Mouse (Mus musculus) left cerebral cortex, postnatal 10 days (tissue): Measurements from ENCODE around the gene Olfr725. TPM values are rescaled to one million over a fixed set of nuclear protein-coding genes. Genes with fewer than 3 reads are reported as not detected.

Experiments used
- DNase-seq, 2 experiments: peaks; one replicate each; pipeline ENCODE4 v3.0.0; 2021 to 2022; ENCODE audit warnings: low spot score in 2 of 2, mixed read lengths in 1 of 2; ENCODE audit errors: extremely low spot score in 1 of 2
- intact Hi-C: fragments of 180-260 bp; cut with DNase I; formaldehyde crosslinking; loops from one replicate; pipeline ENCODE4 v1.15.1; 2025
- total RNA-seq, 2 experiments: library from RNA; stranded (reverse); gene quantifications; 2 replicates each; pipeline ENCODE4 v1.2.3; 2021

Gene Olfr725
- not detected for total RNA-seq

GRCm38 (mm10) chr14:50040275-50040674, at the start of gene Olfr725:
Olfr725 (minus strand) TSS chr14:50040375.
- no peak for DNase-seq
- intact Hi-C loops = no loop called here

GRCm38 (mm10) chr14:50062733-50063104, 22.5 kb upstream of the Olfr725 start:
- DNase-seq = no peak
- intact Hi-C loops = loop anchor here (5.0 kb wide), 1 partner anchor 720 kb away; no protein-coding TSS in a partner anchor

DNA sequence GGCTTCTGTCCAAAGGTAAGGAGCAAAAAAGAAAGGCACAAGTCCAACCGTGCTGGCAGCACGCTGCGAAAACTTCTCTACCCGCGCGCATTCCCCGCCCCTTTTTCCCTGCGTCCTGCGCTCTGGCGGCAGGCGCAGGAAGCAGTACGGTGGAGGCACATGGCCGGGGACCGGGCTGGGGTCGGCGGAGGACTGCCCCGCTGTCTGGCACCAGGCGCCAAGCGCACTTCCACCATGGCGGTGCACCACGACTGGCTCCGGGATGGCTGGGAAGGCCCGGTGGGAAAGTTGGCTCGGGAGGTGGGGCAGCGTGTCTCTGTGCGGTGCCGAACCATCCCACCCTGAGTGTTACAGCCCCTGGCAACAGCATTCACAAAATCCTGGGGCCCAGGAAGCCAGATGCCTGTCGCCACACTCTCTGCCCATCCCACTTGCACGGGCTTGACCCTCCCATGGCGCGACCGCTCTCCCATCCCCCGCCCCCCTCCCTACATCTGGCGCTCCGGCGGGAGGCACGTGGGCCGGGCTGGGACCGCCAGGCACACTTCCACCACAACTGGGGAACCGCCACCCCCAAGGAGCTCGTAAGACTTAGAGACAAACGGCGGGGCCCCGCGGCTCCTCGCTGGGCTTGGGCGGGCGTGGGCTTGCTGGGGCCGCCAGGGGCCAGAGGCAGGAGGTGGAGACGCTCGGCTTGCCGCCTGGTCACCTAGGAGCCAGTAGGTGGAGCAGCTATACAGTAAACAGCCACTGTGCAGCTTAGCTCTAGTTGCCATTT, 22.0 kb upstream of the Olfr725 start:
- intact Hi-C loops = loop anchor here (5.0 kb wide), 1 partner anchor 720 kb away; no protein-coding TSS in a partner anchor
- DNase-seq = peak; percentile 32 to 69

DNA sequence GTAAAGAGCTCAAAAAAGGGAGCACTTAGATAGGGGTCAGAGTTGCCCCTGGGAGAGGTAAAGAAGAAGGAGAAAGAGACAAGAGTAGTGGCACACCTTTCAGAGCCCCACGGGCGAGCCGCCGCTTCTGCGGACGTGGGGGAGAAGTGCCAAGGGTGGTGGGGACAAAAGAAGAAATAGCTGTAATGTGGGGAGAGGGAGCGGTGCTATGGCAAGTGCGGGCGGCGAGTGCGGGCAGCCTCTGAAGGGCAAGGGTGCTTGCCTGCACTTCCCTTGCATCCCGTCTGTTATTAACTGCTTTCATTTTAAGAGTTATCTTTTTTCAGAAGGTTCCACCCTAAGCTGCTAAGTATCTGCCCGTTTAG, 21.4 kb upstream of the Olfr725 start:
- DNase-seq = peak in 1 of 2 experiments; percentile 26
- intact Hi-C loops = loop anchor here (5.0 kb wide), 1 partner anchor 721 kb away; no protein-coding TSS in a partner anchor

DNA sequence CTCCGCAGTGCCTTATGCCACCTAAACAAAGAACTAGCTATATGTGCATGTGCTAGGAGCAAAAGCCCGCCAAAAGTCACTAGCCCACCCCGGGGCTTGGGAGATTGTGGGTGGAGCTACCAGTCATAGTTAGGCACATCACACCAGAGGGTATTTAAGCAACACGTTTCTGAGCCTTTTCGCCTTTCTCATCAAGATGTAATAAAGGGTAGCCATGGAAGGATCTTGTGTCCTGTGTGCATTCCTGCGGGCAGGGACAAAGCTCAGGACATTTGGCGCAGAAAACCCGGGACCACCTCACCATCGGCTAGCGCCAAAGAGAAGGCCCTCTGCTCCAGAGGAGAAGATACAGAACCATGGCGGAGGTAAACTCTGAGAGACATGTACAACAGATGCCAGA, 21.0 kb upstream of the Olfr725 start:
- DNase-seq = no peak
- intact Hi-C loops = loop anchor here (5.0 kb wide), 1 partner anchor 721 kb away; no protein-coding TSS in a partner anchor

- no peak for DNase-seq
- intact Hi-C loops = no loop called here
These were observed 8.1 kb downstream of the Olfr725 start for GRCm38 (mm10) chr14:50032041-50032440.

DNA sequence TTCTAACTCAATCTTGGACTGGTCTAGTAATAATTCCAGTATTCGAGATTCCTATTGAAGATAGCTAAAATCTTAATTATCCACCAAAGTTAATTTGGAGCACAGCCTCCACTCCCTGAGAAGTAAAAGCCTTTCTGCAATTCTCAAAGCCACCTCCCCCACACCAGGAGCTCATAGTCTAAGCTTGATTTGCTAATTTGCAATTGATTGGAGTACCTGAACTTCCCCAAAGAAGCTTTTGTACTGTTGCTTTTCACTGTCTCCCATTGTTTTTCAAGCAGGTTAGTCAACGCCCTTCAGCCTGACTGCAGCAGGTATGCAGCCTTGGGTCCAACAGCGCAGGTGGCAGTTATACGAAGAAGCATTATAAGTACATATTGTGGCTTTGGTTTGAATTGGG, 8.8 kb downstream of the Olfr725 start:
- intact Hi-C loops = no loop called here

GRCm38 (mm10) chr14:50026371-50026770, 13.8 kb downstream of the Olfr725 start:
- intact Hi-C loops = no loop called here
- DNase-seq = no peak

More for the DNA sequence above, 8.8 kb downstream of the Olfr725 start:
- DNase-seq = no peak

Other genes with a start within 250 kb of the Olfr725 start
- not detected for gene Olfr722, start 138.4 kb downstream of the Olfr725 start, total RNA-seq
- not detected for gene Olfr723, start 108.6 kb downstream of the Olfr725 start, total RNA-seq
- not detected for gene Olfr724, start 77.1 kb downstream of the Olfr725 start, total RNA-seq
- gene Olfr726, start 50.6 kb upstream of the Olfr725 start, total RNA-seq = not detected
- not detected for gene Olfr727, start 82.8 kb upstream of the Olfr725 start, total RNA-seq
- not detected for gene Olfr728, start 102.3 kb upstream of the Olfr725 start, total RNA-seq
- gene Olfr729, start 112.5 kb upstream of the Olfr725 start, total RNA-seq = not detected
- not detected for gene Olfr730, start 147.8 kb upstream of the Olfr725 start, total RNA-seq
- not detected for gene Olfr731, start 201.5 kb upstream of the Olfr725 start, total RNA-seq
- gene Olfr732, start 243.8 kb upstream of the Olfr725 start, total RNA-seq = not detected